Mouse (Mus musculus): Measurements from ENCODE around the gene Pla1a. TPM values are rescaled to one million over a fixed set of nuclear protein-coding genes. Genes with fewer than 3 reads are reported as not detected.

The Pla1a gene
- polyA plus RNA-seq, 1 experiment = 0.37 TPM

GRCm38 (mm10) chr16:38414953-38415352 lies 18.0 kb downstream of the Pla1a start:
- no peak for TF ChIP-seq CTCF (IDR thresholded peaks at IDR 0.05; ENCODE audit: borderline replicate concordance, extremely low read depth, insufficient read depth, insufficient read length)
- TF ChIP-seq POLR2A (IDR thresholded peaks at IDR 0.05; ENCODE audit: borderline replicate concordance, extremely low read depth, insufficient read depth, insufficient read length, poor library complexity, severe bottlenecking) = no peak
- no peak for DNase-seq (ENCODE audit: low read depth)

GRCm38 (mm10) chr16:38408416-38408815 lies 24.5 kb downstream of the Pla1a start:
- TF ChIP-seq POLR2A (IDR thresholded peaks at IDR 0.05; ENCODE audit: borderline replicate concordance, extremely low read depth, insufficient read depth, insufficient read length, poor library complexity, severe bottlenecking) = no peak
- no peak for TF ChIP-seq CTCF (IDR thresholded peaks at IDR 0.05; ENCODE audit: borderline replicate concordance, extremely low read depth, insufficient read depth, insufficient read length)
- DNase-seq (ENCODE audit: low read depth) = no peak

GRCm38 (mm10) chr16:38407584-38407983 lies 25.4 kb downstream of the Pla1a start:
- TF ChIP-seq POLR2A (IDR thresholded peaks at IDR 0.05; ENCODE audit: borderline replicate concordance, extremely low read depth, insufficient read depth, insufficient read length, poor library complexity, severe bottlenecking) (no peak), CTCF (IDR thresholded peaks at IDR 0.05; ENCODE audit: borderline replicate concordance, extremely low read depth, insufficient read depth, insufficient read length) (no peak)
- no peak for DNase-seq (ENCODE audit: low read depth)

- no peak for TF ChIP-seq POLR2A (IDR thresholded peaks at IDR 0.05; ENCODE audit: borderline replicate concordance, extremely low read depth, insufficient read depth, insufficient read length, poor library complexity, severe bottlenecking)
- TF ChIP-seq CTCF (IDR thresholded peaks at IDR 0.05; ENCODE audit: borderline replicate concordance, extremely low read depth, insufficient read depth, insufficient read length) = no peak
- no peak for DNase-seq (ENCODE audit: low read depth)
These were observed 26.2 kb downstream of the Pla1a start for GRCm38 (mm10) chr16:38406708-38407107.

- TF ChIP-seq CTCF (IDR thresholded peaks at IDR 0.05; ENCODE audit: borderline replicate concordance, extremely low read depth, insufficient read depth, insufficient read length) = no peak
- TF ChIP-seq POLR2A (IDR thresholded peaks at IDR 0.05; ENCODE audit: borderline replicate concordance, extremely low read depth, insufficient read depth, insufficient read length, poor library complexity, severe bottlenecking) = no peak
- DNase-seq (ENCODE audit: low read depth) = no peak
These were observed 26.7 kb downstream of the Pla1a start for GRCm38 (mm10) chr16:38406293-38406692.

GRCm38 (mm10) chr16:38403639-38404038 lies 29.3 kb downstream of the Pla1a start:
- TF ChIP-seq CTCF (IDR thresholded peaks at IDR 0.05; ENCODE audit: borderline replicate concordance, extremely low read depth, insufficient read depth, insufficient read length) (no peak), POLR2A (IDR thresholded peaks at IDR 0.05; ENCODE audit: borderline replicate concordance, extremely low read depth, insufficient read depth, insufficient read length, poor library complexity, severe bottlenecking) (no peak)

GRCm38 (mm10) chr16:38401468-38401867 lies 31.5 kb downstream of the Pla1a start:
- no peak for DNase-seq (ENCODE audit: low read depth)
- TF ChIP-seq POLR2A (IDR thresholded peaks at IDR 0.05; ENCODE audit: borderline replicate concordance, extremely low read depth, insufficient read depth, insufficient read length, poor library complexity, severe bottlenecking) = no peak
- no peak for TF ChIP-seq CTCF (IDR thresholded peaks at IDR 0.05; ENCODE audit: borderline replicate concordance, extremely low read depth, insufficient read depth, insufficient read length)

More at GRCm38 (mm10) chr16:38403639-38404038, 29.3 kb downstream of the Pla1a start:
- DNase-seq (ENCODE audit: low read depth) = no peak

- TF ChIP-seq POLR2A (IDR thresholded peaks at IDR 0.05; ENCODE audit: borderline replicate concordance, extremely low read depth, insufficient read depth, insufficient read length, poor library complexity, severe bottlenecking) (no peak), CTCF (IDR thresholded peaks at IDR 0.05; ENCODE audit: borderline replicate concordance, extremely low read depth, insufficient read depth, insufficient read length) (no peak)
- DNase-seq (ENCODE audit: low read depth) = peak; percentile 4
These were observed 32.5 kb downstream of the Pla1a start for GRCm38 (mm10) chr16:38400311-38400960.

GRCm38 (mm10) chr16:38399531-38400231 lies 33.3 kb downstream of the Pla1a start:
- no peak for TF ChIP-seq CTCF (IDR thresholded peaks at IDR 0.05; ENCODE audit: borderline replicate concordance, extremely low read depth, insufficient read depth, insufficient read length)
- no peak for TF ChIP-seq POLR2A (IDR thresholded peaks at IDR 0.05; ENCODE audit: borderline replicate concordance, extremely low read depth, insufficient read depth, insufficient read length, poor library complexity, severe bottlenecking)
- DNase-seq (ENCODE audit: low read depth) = peak; percentile 91

- TF ChIP-seq CTCF (IDR thresholded peaks at IDR 0.05; ENCODE audit: borderline replicate concordance, extremely low read depth, insufficient read depth, insufficient read length) (no peak), POLR2A (IDR thresholded peaks at IDR 0.05; ENCODE audit: borderline replicate concordance, extremely low read depth, insufficient read depth, insufficient read length, poor library complexity, severe bottlenecking) (no peak)
- DNase-seq (ENCODE audit: low read depth) = peak; percentile 16
These were observed 33.9 kb downstream of the Pla1a start for GRCm38 (mm10) chr16:38399076-38399475.

- no peak for DNase-seq (ENCODE audit: low read depth)
These were observed 34.7 kb downstream of the Pla1a start for GRCm38 (mm10) chr16:38398266-38398665.

More at GRCm38 (mm10) chr16:38398266-38398665, 34.7 kb downstream of the Pla1a start:
- TF ChIP-seq CTCF (IDR thresholded peaks at IDR 0.05; ENCODE audit: borderline replicate concordance, extremely low read depth, insufficient read depth, insufficient read length) (no peak), POLR2A (IDR thresholded peaks at IDR 0.05; ENCODE audit: borderline replicate concordance, extremely low read depth, insufficient read depth, insufficient read length, poor library complexity, severe bottlenecking) (no peak)

All from brain, embryonic 14.5 days (tissue).